Mouse (Mus musculus) retina, adult 2 months (tissue): ENCODE results near the gene Pisd.

Experiments used
- DNase-seq: peaks from one replicate; pipeline ENCODE4 v3.0.0-alpha.2; 2012; ENCODE audit warnings: low read depth, low spot score

Gene Pisd

GRCm38 (mm10) chr5:32706226-32706780, 79.1 kb downstream of the Pisd start:
- no peak for DNase-seq

DNA sequence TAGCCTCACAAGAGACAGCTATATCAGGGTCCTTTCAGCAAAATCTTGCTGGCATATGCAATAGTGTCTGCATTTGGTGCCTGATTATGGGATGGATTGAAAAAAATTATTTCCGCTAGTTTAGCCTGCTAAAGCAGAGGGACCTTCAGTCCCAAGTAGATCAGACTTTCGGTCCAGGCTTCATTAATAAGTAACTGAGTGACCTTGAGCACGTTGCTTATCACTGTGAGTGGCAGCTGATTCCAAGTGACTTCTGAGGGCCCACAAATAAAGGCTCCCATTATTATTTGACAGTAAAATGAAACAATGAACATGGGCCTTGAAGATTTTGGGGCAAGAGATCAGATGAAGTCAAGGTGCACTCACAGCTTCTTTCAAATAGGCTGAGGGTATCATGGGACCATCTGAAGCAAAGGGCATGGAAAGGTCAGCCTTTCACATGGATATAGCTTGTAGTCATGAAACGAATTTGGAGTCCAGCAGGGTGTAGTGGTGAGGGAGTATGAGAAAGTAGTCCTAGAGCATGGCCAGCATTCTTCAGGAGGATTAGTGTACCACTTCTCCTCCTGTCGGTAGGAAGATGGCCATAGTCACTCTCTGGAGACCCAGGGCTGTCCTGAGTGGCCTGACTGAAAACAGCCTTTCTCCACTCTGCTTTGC, 88.1 kb downstream of the Pisd start:
- no peak for DNase-seq

GRCm38 (mm10) chr5:32693411-32693810, 92.0 kb downstream of the Pisd start:
- DNase-seq, result no peak
